Mouse (Mus musculus): ENCODE data around the gene Armh1. TPM values are rescaled to one million over a fixed set of nuclear protein-coding genes. Genes with fewer than 3 reads are reported as not detected.

The Armh1 gene
- polyA plus RNA-seq, 1 experiment from 2014 or later: 1.5 TPM

DNA sequence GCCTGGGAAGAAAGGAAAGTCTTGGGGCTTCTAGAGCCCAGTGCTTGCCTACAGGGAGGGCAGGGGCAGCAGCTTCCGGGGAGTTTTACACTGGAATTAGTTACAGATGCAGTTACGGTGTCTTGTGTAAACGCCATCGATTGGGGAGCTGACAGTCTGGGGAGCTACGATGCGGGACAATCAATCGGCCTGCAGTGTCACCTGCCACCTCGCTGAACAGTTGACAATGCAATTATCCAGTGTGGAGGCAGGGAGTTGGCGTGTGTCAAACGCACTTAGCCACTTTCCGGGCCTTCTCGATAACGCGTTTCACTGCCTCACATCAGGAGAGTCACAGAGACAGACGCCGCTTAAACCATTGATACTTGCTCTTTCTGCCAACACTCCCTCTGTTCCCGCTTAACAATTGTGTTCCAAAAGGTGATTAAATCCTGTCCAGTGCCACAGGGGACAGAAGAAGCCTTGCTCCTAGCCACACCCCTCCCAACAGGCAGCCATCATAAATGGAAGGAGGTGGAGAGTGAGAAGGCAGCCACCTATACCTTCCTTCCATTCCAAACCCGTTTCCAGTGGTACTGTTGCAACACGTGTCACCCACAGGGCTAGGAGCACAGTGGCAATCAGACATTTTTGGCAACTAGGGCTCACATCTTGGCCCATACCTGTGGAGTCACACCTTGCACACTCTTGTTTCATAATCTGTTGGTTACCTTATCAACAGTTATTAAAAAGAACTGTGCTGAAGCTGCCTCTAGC lies 29.3 kb upstream of the Armh1 start:
- Histone ChIP-seq H3K4me2 (no peak overlapping the region), H3K4me1 (peaks cover 82% of the 10 kb centered on the region), H3K36me3 (peaks cover 35% of the 10 kb centered on the region), H3K9me3 (replicated peaks) (no peaks in the 10 kb centered on the region), H3K27me3 (replicated peaks) (0 out of 2 replicates have a peak, but pooled peaks cover 7% of the 10 kb centered on the region), H3K9ac (replicated peaks) (no peak overlapping the region), H3K27ac (replicated peaks) (no peak overlapping the region), H3K4me3 (replicated peaks) (no peak overlapping the region)
- 35% methylated on average over 19 of the region's 19 CpGs for WGBS
- no peak for ATAC-seq (ENCODE audit: low FRiP score)

GRCm38 (mm10) chr4:117280397-117280930 lies 28.5 kb upstream of the Armh1 start:
- no peak for ATAC-seq (ENCODE audit: low FRiP score)
- Histone ChIP-seq H3K9me3 (replicated peaks) (no peaks in the 10 kb centered on the region), H3K27me3 (replicated peaks) (0 out of 2 replicates have a peak, but pooled peaks cover 2% of the 10 kb centered on the region), H3K4me3 (replicated peaks) (no peak overlapping the region), H3K4me2 (no peak overlapping the region), H3K27ac (replicated peaks) (no peak overlapping the region), H3K4me1 (peaks cover 86% of the 10 kb centered on the region), H3K36me3 (peaks cover 30% of the 10 kb centered on the region), H3K9ac (replicated peaks) (no peak overlapping the region)
- WGBS: 57% methylated on average over 8 of the region's 8 CpGs

GRCm38 (mm10) chr4:117279253-117279642 lies 27.3 kb upstream of the Armh1 start:
- Histone ChIP-seq H3K9me3 (replicated peaks) (no peaks in the 10 kb centered on the region), H3K9ac (replicated peaks) (no peak overlapping the region), H3K27ac (replicated peaks) (no peak overlapping the region), H3K4me1 (peaks cover 76% of the 10 kb centered on the region), H3K36me3 (peaks cover 28% of the 10 kb centered on the region), H3K4me3 (replicated peaks) (no peak overlapping the region), H3K27me3 (replicated peaks) (no peaks in the 10 kb centered on the region), H3K4me2 (no peak overlapping the region)
- ATAC-seq (ENCODE audit: low FRiP score): no peak
- 73% methylated on average over 2 of the region's 2 CpGs for WGBS

DNA sequence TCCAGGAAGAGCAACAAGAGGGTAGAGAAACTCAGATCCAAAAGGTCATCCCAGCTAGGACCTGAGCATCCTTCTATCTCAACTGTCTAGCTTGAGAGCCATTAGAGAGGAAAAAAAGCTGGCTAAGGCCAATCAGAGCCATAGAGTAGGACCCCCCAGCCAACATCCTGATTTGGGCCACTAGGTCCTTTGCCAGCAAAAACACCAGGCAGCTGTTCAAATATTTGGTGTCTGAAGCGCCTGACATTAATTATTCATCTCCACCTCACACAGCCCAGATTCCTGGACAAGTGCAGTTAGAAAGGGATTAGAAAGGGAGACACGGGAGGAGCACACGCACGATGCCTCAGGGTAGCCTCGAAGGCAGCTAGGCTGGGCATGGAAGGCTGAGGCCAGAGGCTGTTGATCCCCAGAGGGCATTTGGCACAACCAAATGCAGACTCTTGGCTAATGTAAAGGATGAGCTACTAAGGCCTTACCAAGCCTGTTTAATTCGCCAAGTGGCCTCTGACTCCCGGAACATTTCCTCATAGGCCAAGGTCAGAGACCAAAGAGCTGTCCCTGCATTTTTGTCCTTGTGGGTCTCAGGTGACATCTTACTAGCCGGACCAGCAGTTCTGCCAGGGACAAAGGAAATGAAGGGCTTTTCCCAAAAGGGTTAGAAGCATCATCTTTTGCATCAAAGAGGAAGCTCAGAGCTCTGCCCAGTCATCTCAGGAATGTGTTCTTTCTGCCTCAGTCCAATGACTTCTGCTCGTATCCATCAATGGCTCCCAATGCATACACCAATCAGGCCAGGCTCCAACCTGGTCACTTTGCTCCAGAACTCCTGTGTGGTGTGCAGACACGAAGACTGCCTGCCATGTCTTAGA lies 26.7 kb upstream of the Armh1 start:
- no peak for ATAC-seq (ENCODE audit: low FRiP score)
- Histone ChIP-seq H3K9ac (replicated peaks) (no peak overlapping the region), H3K4me2 (no peak overlapping the region), H3K4me1 (peaks cover 69% of the 10 kb centered on the region), H3K27me3 (replicated peaks) (no peaks in the 10 kb centered on the region), H3K4me3 (replicated peaks) (no peak overlapping the region), H3K9me3 (replicated peaks) (no peaks in the 10 kb centered on the region), H3K27ac (replicated peaks) (no peak overlapping the region), H3K36me3 (peaks cover 29% of the 10 kb centered on the region)
- 63% methylated on average over 10 of the region's 10 CpGs for WGBS

GRCm38 (mm10) chr4:117277687-117278086 lies 25.8 kb upstream of the Armh1 start:
- Histone ChIP-seq H3K4me2 (no peak overlapping the region), H3K9me3 (replicated peaks) (no peaks in the 10 kb centered on the region), H3K9ac (replicated peaks) (no peak overlapping the region), H3K4me1 (peaks cover 60% of the 10 kb centered on the region), H3K27ac (replicated peaks) (no peak overlapping the region), H3K36me3 (peaks cover 33% of the 10 kb centered on the region), H3K27me3 (replicated peaks) (no peaks in the 10 kb centered on the region), H3K4me3 (replicated peaks) (no peak overlapping the region)
- WGBS: 93% methylated on average over 7 of the region's 7 CpGs
- ATAC-seq (ENCODE audit: low FRiP score): no peak

DNA sequence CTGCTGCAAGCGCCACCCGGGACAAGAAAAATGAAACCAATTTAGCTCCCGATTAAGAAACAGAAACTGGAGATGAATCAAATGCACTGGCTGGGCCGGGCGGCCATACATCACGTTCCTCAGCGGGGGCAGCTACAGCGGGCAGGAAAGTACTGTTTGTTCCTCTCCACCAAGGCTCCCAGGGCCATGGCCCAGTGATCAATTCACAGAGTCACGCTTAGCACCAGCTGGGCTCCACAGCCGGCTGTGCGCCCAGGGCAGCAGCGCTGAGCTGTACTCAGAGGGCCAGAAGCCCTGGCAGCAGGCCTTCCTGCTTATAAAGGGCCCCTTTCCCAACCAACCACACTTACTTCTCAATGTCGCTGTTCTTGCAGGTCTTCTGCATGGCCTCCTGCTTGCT lies 25.1 kb upstream of the Armh1 start:
- Histone ChIP-seq H3K9me3 (replicated peaks) (no peaks in the 10 kb centered on the region), H3K27ac (replicated peaks) (no peak overlapping the region), H3K4me3 (replicated peaks) (no peak overlapping the region), H3K27me3 (replicated peaks) (no peaks in the 10 kb centered on the region), H3K4me1 (peaks cover 62% of the 10 kb centered on the region), H3K4me2 (no peak overlapping the region), H3K36me3 (peaks cover 37% of the 10 kb centered on the region), H3K9ac (replicated peaks) (no peak overlapping the region)
- WGBS: 58% methylated on average over 13 of the region's 13 CpGs
- no peak for ATAC-seq (ENCODE audit: low FRiP score)

DNA sequence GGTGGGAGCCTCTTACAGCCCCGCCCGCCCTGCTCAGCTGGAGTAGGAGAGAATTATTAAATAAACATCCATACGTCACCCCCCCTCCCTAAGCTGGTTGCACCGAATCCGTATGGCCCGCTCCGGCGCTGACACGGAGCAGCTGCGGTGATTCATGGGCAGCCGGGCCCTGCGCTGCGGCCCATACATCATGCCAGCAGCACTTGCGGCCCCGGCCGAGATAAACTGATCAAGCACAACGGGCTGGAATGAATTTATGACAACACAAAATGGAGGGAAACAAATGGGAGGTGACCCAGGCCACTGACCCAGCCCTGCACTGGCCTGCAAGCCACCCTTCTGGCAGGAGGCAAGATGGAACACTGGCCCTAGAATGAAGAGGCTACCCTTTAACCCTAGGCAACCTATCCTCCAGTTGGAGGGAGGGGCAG lies 24.4 kb upstream of the Armh1 start:
- 47% methylated on average over 17 of the region's 17 CpGs for WGBS
- Histone ChIP-seq H3K4me3 (replicated peaks) (no peak overlapping the region), H3K36me3 (peaks cover 44% of the 10 kb centered on the region), H3K27me3 (replicated peaks) (no peaks in the 10 kb centered on the region), H3K4me1 (peaks cover 55% of the 10 kb centered on the region), H3K27ac (replicated peaks) (no peak overlapping the region), H3K9me3 (replicated peaks) (no peaks in the 10 kb centered on the region), H3K9ac (replicated peaks) (no peak overlapping the region), H3K4me2 (no peak overlapping the region)
- ATAC-seq (ENCODE audit: low FRiP score): 0 out of 2 replicates have a peak, but pooled peaks have one; percentile 30

- Histone ChIP-seq H3K4me1 (peaks cover 39% of the 10 kb centered on the region), H3K4me2 (no peak overlapping the region), H3K4me3 (replicated peaks) (no peak overlapping the region), H3K27me3 (replicated peaks) (0 out of 2 replicates have a peak, but pooled peaks cover 4% of the 10 kb centered on the region), H3K9me3 (replicated peaks) (no peaks in the 10 kb centered on the region), H3K27ac (replicated peaks) (no peak overlapping the region), H3K9ac (replicated peaks) (no peak overlapping the region), H3K36me3 (peaks cover 44% of the 10 kb centered on the region)
- no peak for ATAC-seq (ENCODE audit: low FRiP score)
- WGBS: 93% methylated on average over 4 of the region's 4 CpGs
These were observed 22.8 kb upstream of the Armh1 start for GRCm38 (mm10) chr4:117274720-117275119.

DNA sequence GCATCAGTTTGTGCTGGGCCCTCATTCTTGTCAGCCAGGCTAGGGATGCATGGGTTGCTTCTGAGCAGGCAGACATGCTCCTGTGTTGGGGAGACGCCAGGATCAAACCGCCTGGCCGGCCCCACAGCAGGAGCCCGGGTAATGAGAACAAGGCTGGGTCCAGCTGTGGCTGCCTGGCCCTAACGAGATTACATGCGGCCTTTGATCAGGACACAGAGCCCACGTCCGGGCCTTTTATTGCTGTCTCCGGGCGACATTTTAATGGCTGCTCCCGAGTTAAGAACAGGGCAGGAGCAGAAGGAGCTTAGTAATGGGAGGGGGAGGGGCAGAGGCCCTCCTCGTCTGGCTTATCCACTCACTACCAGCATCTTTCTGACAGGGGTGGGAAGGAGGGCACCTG lies 20.5 kb upstream of the Armh1 start:
- peaks cover 44% of the 10 kb centered on the region for H3K36me3 ChIP-seq
- H3K9me3 ChIP-seq (replicated peaks): no peaks in the 10 kb centered on the region
- 4% methylated on average over 12 of the region's 12 CpGs for WGBS
- no peak overlapping the region for H3K27ac ChIP-seq (replicated peaks)
- H3K27me3 ChIP-seq (replicated peaks): peaks cover 10% of the 10 kb centered on the region; the same call in 1 of the 2 replicates
- H3K4me3 ChIP-seq (replicated peaks): no peak overlapping the region
- H3K4me2 ChIP-seq: no peak overlapping the region
- no peak for ATAC-seq (ENCODE audit: low FRiP score)
- no peak overlapping the region for H3K9ac ChIP-seq (replicated peaks)
- peaks cover 18% of the 10 kb centered on the region for H3K4me1 ChIP-seq

GRCm38 (mm10) chr4:117270278-117270677 lies 18.4 kb upstream of the Armh1 start:
- no peak overlapping the region for H3K4me2 ChIP-seq
- ATAC-seq (ENCODE audit: low FRiP score): peak; percentile 55; the same call in 1 of the 2 replicates
- H3K9me3 ChIP-seq (replicated peaks): no peaks in the 10 kb centered on the region
- 8% methylated on average over 6 of the region's 6 CpGs for WGBS
- H3K4me1 ChIP-seq: peaks cover 2% of the 10 kb centered on the region; the same call in 1 of the 2 replicates
- no peak overlapping the region for H3K4me3 ChIP-seq (replicated peaks)
- H3K9ac ChIP-seq (replicated peaks): no peak overlapping the region
- H3K27me3 ChIP-seq (replicated peaks): peaks cover 11% of the 10 kb centered on the region; the same call in 1 of the 2 replicates
- peaks cover 29% of the 10 kb centered on the region for H3K36me3 ChIP-seq
- no peak overlapping the region for H3K27ac ChIP-seq (replicated peaks)

- 92% methylated on average over 25 of the region's 25 CpGs for WGBS
- no peak for ATAC-seq (ENCODE audit: low FRiP score)
- peaks cover 2% of the 10 kb centered on the region; the same call in 1 of the 2 replicates for H3K4me1 ChIP-seq
- H3K9me3 ChIP-seq (replicated peaks): no peaks in the 10 kb centered on the region
- H3K4me2 ChIP-seq: no peak overlapping the region
- H3K9ac ChIP-seq (replicated peaks): no peak overlapping the region
- H3K27me3 ChIP-seq (replicated peaks): peaks cover 11% of the 10 kb centered on the region; the same call in 1 of the 2 replicates
- no peak overlapping the region for H3K27ac ChIP-seq (replicated peaks)
- H3K36me3 ChIP-seq: peaks cover 12% of the 10 kb centered on the region
- no peak overlapping the region for H3K4me3 ChIP-seq (replicated peaks)
These were observed 16.0 kb upstream of the Armh1 start for GRCm38 (mm10) chr4:117267831-117268437.
